Mouse (Mus musculus): ENCODE data around the gene Snx29.

GRCm38 (mm10) chr16:11794628-11795027 is 471.9 kb downstream of the Snx29 start:
- TF ChIP-seq POLR2A (IDR thresholded peaks at IDR 0.05; ENCODE audit: borderline replicate concordance, control insufficient read depth, low read depth, low read length) (no peak), CTCF (IDR thresholded peaks at IDR 0.05; ENCODE audit: control insufficient read depth, insufficient read depth, low read length) (no peak)
